ENCODE assay signal across 14 mouse cellular contexts in the genomic region with DNA sequence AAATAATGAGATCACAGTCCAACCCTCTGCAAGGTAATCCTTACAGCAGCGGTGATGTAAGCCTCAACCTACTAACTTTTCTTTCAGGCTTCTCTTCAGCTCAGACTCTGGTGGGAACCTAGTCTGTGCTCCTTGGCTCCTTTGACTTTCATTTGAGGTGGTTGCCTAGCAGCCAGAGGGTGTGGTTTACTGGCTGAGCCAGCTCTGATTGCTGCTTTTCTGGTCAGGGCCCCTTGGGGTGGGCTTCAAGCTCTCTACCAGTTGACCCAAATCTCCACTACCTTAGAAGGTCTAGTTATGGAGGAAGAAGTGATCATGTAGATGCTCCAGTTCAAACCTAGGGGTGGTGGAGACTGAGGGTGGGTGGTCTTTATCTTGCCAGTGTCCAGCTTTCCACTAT.
"Had no signal": no experiment of that assay in that cellular context is flagged by ENCODE, and none has a peak within 500 bp of the region (broad histone marks: within the 10 kb centered on the region; RNA-seq: fewer than 3 reads in every experiment).

No protein-coding gene starts in this region.

- H3K36me3 ChIP-seq: limb, embryonic 12.5 days; liver, embryonic 13.5 days; lung, embryonic 15.5 days; neural tube, embryonic 12.5 days had no signal

- H3K4me2 ChIP-seq: limb, embryonic 12.5 days; liver, embryonic 13.5 days; lung, embryonic 15.5 days; neural tube, embryonic 12.5 days had no signal

- H3K9ac ChIP-seq: limb, embryonic 12.5 days; liver, embryonic 13.5 days; liver, postnatal 0 days; lung, embryonic 15.5 days; neural tube, embryonic 12.5 days had no signal

- DNase-seq: kidney, adult 8-10 months; kidney, postnatal 25 days; liver; liver, embryonic 13.5 days; liver, postnatal 0 days; lung, postnatal 14 days; midbrain, embryonic 14.5 days; right cerebral cortex, postnatal 14 days; thymus, postnatal 36 days had no signal

- H3K4me3 ChIP-seq: limb, embryonic 12.5 days; liver, embryonic 13.5 days; lung, embryonic 15.5 days; megakaryocyte, embryonic 14.5 days; neural tube, embryonic 12.5 days had no signal

- H3K9me3 ChIP-seq: limb, embryonic 12.5 days; liver, embryonic 13.5 days; lung, embryonic 15.5 days; megakaryocyte, embryonic 14.5 days; neural tube, embryonic 12.5 days had no signal

- ATAC-seq: liver, postnatal 0 days had no signal

- H3K4me1 ChIP-seq: limb, embryonic 12.5 days; liver, embryonic 13.5 days; lung, embryonic 15.5 days; megakaryocyte, embryonic 14.5 days; neural tube, embryonic 12.5 days had no signal

- H3K27me3 ChIP-seq: limb, embryonic 12.5 days; liver, embryonic 13.5 days; lung, embryonic 15.5 days; megakaryocyte, embryonic 14.5 days; neural tube, embryonic 12.5 days had no signal

- H3K27ac ChIP-seq: limb, embryonic 12.5 days; liver, embryonic 13.5 days; lung, embryonic 15.5 days; macrophage; neural tube, embryonic 12.5 days had no signal
